23 mouse cellular contexts compared by ENCODE assay signal in the genomic region with DNA sequence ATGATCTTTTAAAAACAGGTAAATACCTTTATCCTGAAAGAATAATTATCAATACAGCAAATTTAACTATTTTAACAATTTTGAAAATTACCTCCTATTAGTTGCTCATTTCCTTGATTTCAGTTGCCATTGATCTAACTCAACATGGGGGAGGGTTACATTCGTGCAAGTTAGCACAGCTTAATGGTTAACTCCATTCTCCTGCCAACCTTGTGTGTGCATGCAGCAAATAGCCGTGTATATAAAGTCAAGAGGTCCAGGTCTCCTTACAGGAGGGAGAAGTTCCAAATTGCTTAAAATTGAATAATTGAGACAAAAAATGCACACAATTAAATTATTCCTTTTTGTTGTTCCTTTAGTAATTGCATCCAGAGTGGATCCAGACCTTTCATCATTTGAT. TPM values are rescaled to one million over a fixed set of nuclear protein-coding genes. Genes with fewer than 3 reads are reported as not detected.
A peak's percentile ranks its signal among the peaks of the same experiment; 100 is the strongest.
DNase-seq lines count a peak whose midpoint lies in the region; ATAC-seq and TF ChIP-seq lines count a peak whose summit lies in the region.
"Had no signal": no experiment of that assay in that cellular context is flagged by ENCODE, and none has a peak within 500 bp of the region (broad histone marks: within the 10 kb centered on the region; RNA-seq: fewer than 3 reads in every experiment).

A gene (plus strand): TSS at position 269 of the 400 bp plus-strand sequence.

- no peaks in the 10 kb centered on the region for H3K27me3 ChIP-seq in intestine, embryonic 16.5 days (replicated peaks; ENCODE audit: control insufficient read depth, insufficient read depth, low read length)
- no peaks in the 10 kb centered on the region for H3K27me3 ChIP-seq in intestine, postnatal 0 days (replicated peaks; ENCODE audit: control insufficient read depth, insufficient read depth, low read length)
- no peaks in the 10 kb centered on the region for H3K27me3 ChIP-seq in lung, embryonic 14.5 days (ENCODE audit: insufficient read depth, low read length)
- no peaks in the 10 kb centered on the region for H3K27me3 ChIP-seq in liver, postnatal 0 days (ENCODE audit: insufficient read depth, low read length)
- H3K27me3 ChIP-seq: CH12.LX; embryonic facial prominence, embryonic 15.5 days; heart, embryonic 13.5 days; hindbrain, embryonic 15.5 days; midbrain, embryonic 12.5 days; neural tube, embryonic 13.5 days had no signal

- no peak within 1 kb of the TSS for H3K4me3 ChIP-seq in intestine, embryonic 16.5 days (ENCODE audit: low read length)
- no peak within 1 kb of the TSS for H3K4me3 ChIP-seq in intestine, postnatal 0 days (ENCODE audit: low read depth, low read length)
- H3K4me3 ChIP-seq in lung, embryonic 14.5 days (ENCODE audit: low read depth, low read length): no peak within 1 kb of the TSS
- peak within 1 kb of the TSS; percentile 41 for H3K4me3 ChIP-seq in liver, postnatal 0 days (ENCODE audit: low read depth, low read length)
- H3K4me3 ChIP-seq: embryonic facial prominence, embryonic 15.5 days; heart, embryonic 13.5 days; hindbrain, embryonic 15.5 days; left cerebral cortex, adult 2 months; midbrain, embryonic 12.5 days; neural tube, embryonic 13.5 days had no signal

- no peaks in the 10 kb centered on the region for H3K4me1 ChIP-seq in intestine, embryonic 16.5 days (ENCODE audit: control insufficient read depth, insufficient read depth, low read length)
- H3K4me1 ChIP-seq in intestine, postnatal 0 days (replicated peaks; ENCODE audit: control insufficient read depth, insufficient read depth, low read length): no peaks in the 10 kb centered on the region
- no peaks in the 10 kb centered on the region for H3K4me1 ChIP-seq in lung, embryonic 14.5 days (ENCODE audit: insufficient read depth)
- no peaks in the 10 kb centered on the region for H3K4me1 ChIP-seq in liver, postnatal 0 days (ENCODE audit: insufficient read depth)
- H3K4me1 ChIP-seq: embryonic facial prominence, embryonic 15.5 days; heart, embryonic 13.5 days; hindbrain, embryonic 15.5 days; midbrain, embryonic 12.5 days; neural tube, embryonic 13.5 days had no signal

- no peak within 1 kb of the TSS for H3K9ac ChIP-seq in intestine, embryonic 16.5 days (ENCODE audit: low read depth, low read length)
- no peak within 1 kb of the TSS for H3K9ac ChIP-seq in intestine, postnatal 0 days (ENCODE audit: low read depth, low read length)
- no peak within 1 kb of the TSS for H3K9ac ChIP-seq in lung, embryonic 14.5 days
- peak within 1 kb of the TSS; percentile 50; the same call in 1 of the 2 replicates for H3K9ac ChIP-seq in liver, postnatal 0 days (replicated peaks)
- H3K9ac ChIP-seq: embryonic facial prominence, embryonic 15.5 days; heart, embryonic 13.5 days; hindbrain, embryonic 15.5 days; midbrain, embryonic 12.5 days; neural tube, embryonic 13.5 days had no signal

- H3K9me3 ChIP-seq in intestine, embryonic 16.5 days (ENCODE audit: control insufficient read depth, low read length): no peaks in the 10 kb centered on the region
- no peaks in the 10 kb centered on the region for H3K9me3 ChIP-seq in intestine, postnatal 0 days (ENCODE audit: control insufficient read depth)
- no peaks in the 10 kb centered on the region for H3K9me3 ChIP-seq in lung, embryonic 14.5 days (ENCODE audit: low read depth, low read length)
- no peaks in the 10 kb centered on the region for H3K9me3 ChIP-seq in liver, postnatal 0 days (ENCODE audit: low read length)
- H3K9me3 ChIP-seq: embryonic facial prominence, embryonic 15.5 days; heart, embryonic 13.5 days; hindbrain, embryonic 15.5 days; midbrain, embryonic 12.5 days; neural tube, embryonic 13.5 days had no signal

- DNase-seq in lung, embryonic 14.5 days: peak; percentile 24
- DNase-seq in lung, postnatal 14 days: no peak
- peak; percentile 60 to 84 for DNase-seq in kidney, postnatal 36 days
- no peak for DNase-seq in liver, postnatal 0 days
- no peak for DNase-seq in heart, postnatal 10 days
- no peak for DNase-seq in embryo, embryonic 11 days
- DNase-seq: cerebellum, adult 9-11 months; heart, postnatal 36 days; layer of hippocampus, adult 9-11 months; left cerebral cortex, postnatal 4 days; lung, adult 2 months; thymus, postnatal 25 days had no signal

- no peak within 1 kb of the TSS for H3K27ac ChIP-seq in intestine, embryonic 16.5 days (ENCODE audit: low read length)
- no peak within 1 kb of the TSS for H3K27ac ChIP-seq in intestine, postnatal 0 days (ENCODE audit: low read depth, low read length)
- no peak within 1 kb of the TSS for H3K27ac ChIP-seq in lung, embryonic 14.5 days (ENCODE audit: low read depth)
- peak within 1 kb of the TSS; percentile 55; the same call in 1 of the 2 replicates for H3K27ac ChIP-seq in liver, postnatal 0 days (ENCODE audit: low read depth)
- H3K27ac ChIP-seq: embryonic facial prominence, embryonic 15.5 days; heart, embryonic 13.5 days; hindbrain, embryonic 15.5 days; kidney, postnatal 0 days; left cerebral cortex, adult 2 months; midbrain, embryonic 12.5 days; neural tube, embryonic 13.5 days had no signal

- 0 out of 2 replicates have a peak, but pooled peaks have one; percentile 44 for ATAC-seq in intestine, embryonic 16.5 days
- ATAC-seq in intestine, postnatal 0 days: no peak
- no peak for ATAC-seq in lung, embryonic 14.5 days (ENCODE audit: insufficient read depth)
- ATAC-seq in liver, postnatal 0 days: peak; percentile 81

- no peak for TF ChIP-seq CTCF in intestine, postnatal 0 days (IDR thresholded peaks at IDR 0.05; ENCODE audit: low read depth)
- no peak for TF ChIP-seq CTCF in lung, embryonic 14.5 days (IDR thresholded peaks at IDR 0.05; ENCODE audit: low read depth)
- no peak for TF ChIP-seq CTCF in liver, postnatal 0 days (IDR thresholded peaks at IDR 0.05; ENCODE audit: low read depth)

- H3K36me3 ChIP-seq in intestine, embryonic 16.5 days (ENCODE audit: control insufficient read depth, insufficient read depth, low read length): no peaks in the 10 kb centered on the region
- H3K36me3 ChIP-seq in intestine, postnatal 0 days (ENCODE audit: control insufficient read depth, insufficient read depth): no peaks in the 10 kb centered on the region
- H3K36me3 ChIP-seq in lung, embryonic 14.5 days (ENCODE audit: insufficient read depth): 0 out of 2 replicates have a peak, but pooled peaks cover 2% of the 10 kb centered on the region
- no peaks in the 10 kb centered on the region for H3K36me3 ChIP-seq in liver, postnatal 0 days (replicated peaks; ENCODE audit: insufficient read depth, low read length)
- H3K36me3 ChIP-seq: embryonic facial prominence, embryonic 15.5 days; hindbrain, embryonic 15.5 days; midbrain, embryonic 12.5 days had no signal

- H3K4me2 ChIP-seq in intestine, embryonic 16.5 days (ENCODE audit: low read depth, low read length): no peak within 1 kb of the TSS
- H3K4me2 ChIP-seq in intestine, postnatal 0 days (replicated peaks; ENCODE audit: low read depth): no peak within 1 kb of the TSS
- no peak within 1 kb of the TSS for H3K4me2 ChIP-seq in lung, embryonic 14.5 days
- H3K4me2 ChIP-seq in liver, postnatal 0 days (ENCODE audit: low read depth, low read length): peak within 1 kb of the TSS; percentile 44
- H3K4me2 ChIP-seq: embryonic facial prominence, embryonic 15.5 days; heart, embryonic 13.5 days; hindbrain, embryonic 15.5 days; midbrain, embryonic 12.5 days; neural tube, embryonic 13.5 days had no signal

- WGBS in intestine, embryonic 16.5 days: 56% methylated on average over 2 of the region's 2 CpGs
- 33% methylated on average over 2 of the region's 2 CpGs for WGBS in intestine, postnatal 0 days
- WGBS in lung, embryonic 14.5 days: 62% methylated on average over 2 of the region's 2 CpGs
- WGBS in liver, postnatal 0 days (ENCODE audit: insufficient replicate concordance): 59% methylated on average over 2 of the region's 2 CpGs

- no peak for TF ChIP-seq EP300 in liver, postnatal 0 days (IDR thresholded peaks at IDR 0.05; ENCODE audit: low read depth)

- intact Hi-C loops in heart, postnatal 10 days (cut with DNase I): no loop called here

RNA-seq across cellular contexts. Expression of the gene that starts here (rescaled TPM):
- polyA plus RNA-seq in intestine, embryonic 16.5 days (2015; fragmentation: Nextera tagmentation; extraction: Ambion mirVana): 2.0 and 5.0 TPM in 2 replicates
- polyA plus RNA-seq in intestine, postnatal 0 days (2015; fragmentation: Nextera tagmentation; extraction: Ambion mirVana): 0.42 and 0.73 TPM in 2 replicates
- polyA plus RNA-seq in lung, embryonic 14.5 days (2014; fragmentation: Nextera tagmentation; extraction: Ambion mirVana): 1.1 and 1.7 TPM in 2 replicates
- polyA plus RNA-seq in liver, postnatal 0 days (2015; fragmentation: Nextera tagmentation; extraction: Ambion mirVana): 375 and 438 TPM in 2 replicates
- 1 to 10 TPM; 2.3 to 2.9 TPM for total RNA-seq in heart, postnatal 10 days (2021)
- total RNA-seq: CH12.LX; left cerebral cortex, postnatal 4 days had no signal
- polyA plus RNA-seq: lung, adult 2 months; small intestine, adult 2 months had no signal

Comparison
In these comparisons a context has a peak if more than half of its experiments do, and no peak if none do; other contexts are left out.
1. RNA of the gene that starts here (polyA plus RNA-seq): 375 to 438 TPM in liver, postnatal 0 days; 2.0 to 5.0 TPM in intestine, embryonic 16.5 days, 1.1 to 1.7 TPM in lung, embryonic 14.5 days and 0.42 to 0.73 TPM in intestine, postnatal 0 days; every median in the first group is over 10 times any median in the second.
2. ATAC-seq: peak in intestine, embryonic 16.5 days (single experiment) and liver, postnatal 0 days (single experiment); none in intestine, postnatal 0 days (single experiment) and lung, embryonic 14.5 days (single experiment).
3. DNase-seq: peak in lung, embryonic 14.5 days (single experiment) and kidney, postnatal 36 days (2 of 2); none in lung, postnatal 14 days (single experiment), liver, postnatal 0 days (single experiment), heart, postnatal 10 days (0 of 2) and embryo, embryonic 11 days (single experiment).